Mouse (Mus musculus) mouse trophoblast stem cell (cell line): ENCODE measurements around the gene Hs3st5.
"Not testable (repeated sequence)": the region's sequence is repeated elsewhere in the genome, so short reads cannot be mapped to it uniquely, and the experiment has no call there.

Experiments used
- in situ Hi-C, 2 experiments: fragments of 300-500 bp; cut with MseI, MboI; formaldehyde crosslinking; loops; 2 replicates in 1 of 2; 3 replicates in 1 of 2; pipeline ENCODE4 v1.15.1; 2025

Gene Hs3st5

GRCm38 (mm10) chr10:36506727-36507555 lies at the start of gene Hs3st5:
TSS of gene Hs3st5 (plus strand) at chr10:36506814.
- in situ Hi-C loops: no loop called here

GRCm38 (mm10) chr10:36468664-36469063 lies 38.0 kb upstream of the Hs3st5 start:
- in situ Hi-C loops: no loop called here

GRCm38 (mm10) chr10:36471135-36471534 lies 35.5 kb upstream of the Hs3st5 start:
- in situ Hi-C loops: no loop called here

GRCm38 (mm10) chr10:36474834-36475233 lies 31.8 kb upstream of the Hs3st5 start:
- in situ Hi-C loops: no loop called here

GRCm38 (mm10) chr10:36477543-36477942 lies 29.1 kb upstream of the Hs3st5 start:
- in situ Hi-C loops: no loop called here

GRCm38 (mm10) chr10:36483362-36483761 lies 23.3 kb upstream of the Hs3st5 start:
- in situ Hi-C loops: no loop called here

- in situ Hi-C loops: no loop called here
These were observed 22.6 kb upstream of the Hs3st5 start for GRCm38 (mm10) chr10:36484011-36484410.

GRCm38 (mm10) chr10:36484728-36485300 lies 21.8 kb upstream of the Hs3st5 start:
- in situ Hi-C loops: no loop called here

- in situ Hi-C loops: no loop called here
These were observed 13.0 kb upstream of the Hs3st5 start for GRCm38 (mm10) chr10:36493566-36493965.

- in situ Hi-C loops: no loop called here
These were observed 6.9 kb upstream of the Hs3st5 start for GRCm38 (mm10) chr10:36499713-36500112.

- in situ Hi-C loops: no loop called here
These were observed 434 bp upstream of the Hs3st5 start for GRCm38 (mm10) chr10:36506033-36506726.

GRCm38 (mm10) chr10:36507556-36507870 lies 899 bp downstream of the Hs3st5 start:
- in situ Hi-C loops: no loop called here

- in situ Hi-C loops: no loop called here
These were observed 1.5 kb downstream of the Hs3st5 start for GRCm38 (mm10) chr10:36507991-36508546.

GRCm38 (mm10) chr10:36509477-36509876 lies 2.9 kb downstream of the Hs3st5 start:
- in situ Hi-C loops: no loop called here

GRCm38 (mm10) chr10:36523881-36524280 lies 17.3 kb downstream of the Hs3st5 start:
- in situ Hi-C loops: no loop called here

GRCm38 (mm10) chr10:36533633-36534335 lies 27.2 kb downstream of the Hs3st5 start:
- in situ Hi-C loops: no loop called here

- in situ Hi-C loops: no loop called here
These were observed 40.0 kb downstream of the Hs3st5 start for GRCm38 (mm10) chr10:36546622-36547021.

GRCm38 (mm10) chr10:36547713-36548112 lies 41.1 kb downstream of the Hs3st5 start:
- in situ Hi-C loops: not testable (repeated sequence)

GRCm38 (mm10) chr10:36554057-36554456 lies 47.4 kb downstream of the Hs3st5 start:
- in situ Hi-C loops: no loop called here

GRCm38 (mm10) chr10:36554941-36555888 lies 48.6 kb downstream of the Hs3st5 start:
- in situ Hi-C loops: no loop called here

GRCm38 (mm10) chr10:36556128-36556527 lies 49.5 kb downstream of the Hs3st5 start:
- in situ Hi-C loops: no loop called here
